Mouse (Mus musculus) olfactory bulb, adult 2 months (tissue): ENCODE measurements at regions not wholly inside any gene's neighbourhood (a gene's known extent, or its start where the extent isn't known, plus 50 kb on each side); places are given as distances from the start of the nearest gene placed in this dataset.
A peak's percentile ranks its signal among the peaks of the same experiment; 100 is the strongest.

ENCODE experiments used
- H3K27ac ChIP-seq: fragments of 200-500 bp; 2 replicates; pipeline ENCODE4 v1.5.1; 2012; ENCODE audit warnings: low read depth, low read length; ENCODE audit not compliant: insufficient read depth
- H3K4me1 ChIP-seq: fragments of 200-500 bp; 2 replicates; pipeline ENCODE4 v1.6.1; 2012; ENCODE audit warnings: low read length; ENCODE audit not compliant: control insufficient read depth, insufficient read depth
- H3K4me3 ChIP-seq: fragments of 200-500 bp; 2 replicates; pipeline ENCODE4 v1.5.1; 2012; ENCODE audit warnings: mild to moderate bottlenecking, low read depth, low read length, moderate library complexity; ENCODE audit not compliant: insufficient read depth
- CTCF ChIP-seq: fragments of 200-500 bp; IDR thresholded peaks from 2 replicates; pipeline ENCODE4 v1.5.1; 2012; ENCODE audit warnings: low read depth, mild to moderate bottlenecking, low read length, moderate library complexity; ENCODE audit not compliant: insufficient read depth
- POLR2A ChIP-seq: fragments of 200-500 bp; IDR thresholded peaks from 2 replicates; pipeline ENCODE4 v1.6.1; 2012; ENCODE audit warnings: mild to moderate bottlenecking, low read depth, low read length, moderate library complexity; ENCODE audit not compliant: insufficient read depth
- WGBS: fragments of 180-500 bp; shearing (Covaris S2); methylation state at CpG from one replicate; pipeline ENCODE4 v1.1.7; 2018; 5-methylcytosine and 5-hydroxymethylcytosine counted together

DNA sequence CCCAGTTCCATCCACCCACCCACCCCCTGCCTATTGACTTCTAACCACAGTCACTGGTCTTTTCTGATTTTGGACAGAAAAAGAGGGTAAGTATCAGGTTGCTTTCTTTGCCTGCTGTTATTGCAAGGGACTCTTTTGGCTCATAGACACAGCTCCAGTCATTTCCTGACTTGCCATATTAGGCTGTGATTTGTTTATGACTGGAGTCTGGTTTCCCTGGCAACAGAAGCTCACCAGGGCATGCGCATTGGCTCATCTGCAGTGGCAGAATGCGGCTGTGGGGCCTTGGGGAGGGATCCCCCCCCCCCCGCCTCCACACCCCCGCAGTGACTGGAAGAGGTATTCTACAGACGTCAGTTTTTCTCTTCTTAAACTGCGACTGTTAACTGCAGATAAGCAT is 65.9 kb downstream of the Cdr1 start:
- 26% methylated on average over 6 of the region's 6 CpGs for WGBS
- no peak overlapping the region for H3K4me3 ChIP-seq
- no peaks in the 10 kb centered on the region for H3K4me1 ChIP-seq
- TF ChIP-seq POLR2A (no peak), CTCF (no peak)
- H3K27ac ChIP-seq, result no peak overlapping the region

DNA sequence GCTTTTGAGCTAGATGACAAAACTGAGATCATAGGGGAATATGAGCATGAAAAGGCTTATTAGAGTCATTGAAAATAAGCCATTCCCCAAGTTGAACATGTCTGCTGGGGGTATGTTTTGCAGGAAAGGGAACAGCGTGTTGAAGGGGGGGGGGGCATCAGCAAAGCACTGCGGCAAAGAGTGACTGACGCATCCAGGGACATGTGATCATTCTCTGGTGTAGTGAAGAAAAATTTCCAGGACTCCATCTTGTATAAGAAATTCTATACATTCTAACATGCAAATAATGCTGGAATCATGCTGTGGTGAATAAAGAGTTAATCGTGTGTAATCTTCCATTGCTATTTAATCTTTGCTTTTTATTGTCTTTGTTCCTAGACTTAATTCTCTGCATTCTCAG is 68.0 kb downstream of the Cdr1 start:
- H3K4me1 ChIP-seq, result no peaks in the 10 kb centered on the region
- WGBS, result 42% methylated on average over 4 of the region's 4 CpGs
- TF ChIP-seq POLR2A (no peak), CTCF (no peak)
- H3K27ac ChIP-seq, result no peak overlapping the region
- H3K4me3 ChIP-seq, result peak overlapping the region; percentile 44

DNA sequence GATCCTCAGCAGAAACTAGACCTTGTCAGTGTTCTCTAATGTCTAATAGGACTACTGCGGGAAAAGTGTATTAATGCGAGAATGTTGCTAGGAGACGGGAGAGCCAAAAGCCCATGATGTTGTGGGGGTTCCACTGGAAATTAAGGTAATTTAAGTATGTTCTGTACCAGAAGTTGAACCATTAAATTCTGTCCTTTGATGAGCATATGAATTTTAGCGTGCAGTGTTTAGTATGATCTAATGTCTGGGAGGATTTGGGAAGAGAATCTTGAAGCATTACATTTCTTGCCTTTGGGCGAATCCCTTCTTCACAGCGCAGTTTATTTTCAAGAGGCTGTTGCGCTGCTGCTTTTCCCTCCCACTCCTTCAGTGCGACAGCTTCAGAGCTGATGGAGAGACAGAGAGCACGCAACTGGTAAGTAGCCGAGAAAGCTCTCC is 69.3 kb downstream of the Cdr1 start:
- TF ChIP-seq POLR2A (peak; percentile 37; the same call in 1 of the 2 replicates), CTCF (no peak)
- no peak overlapping the region for H3K4me3 ChIP-seq
- no peaks in the 10 kb centered on the region for H3K4me1 ChIP-seq
- WGBS, result 15% methylated on average over 10 of the region's 10 CpGs
- H3K27ac ChIP-seq, result no peak overlapping the region; the same call in 1 of the 2 replicates
